Mouse (Mus musculus): ENCODE measurements around the gene Rab3d. TPM values are rescaled to one million over a fixed set of nuclear protein-coding genes. Genes with fewer than 3 reads are reported as not detected.
A peak's percentile ranks its signal among the peaks of the same experiment; 100 is the strongest.

Rab3d gene
- polyA plus RNA-seq, 1 experiment = 27.1 TPM

- Histone ChIP-seq H3K4me3 (ENCODE audit: insufficient read depth, low read depth, low read length) (no peak overlapping the region), H3K4me1 (ENCODE audit: control insufficient read depth, insufficient read depth, low read length) (peaks cover 4% of the 10 kb centered on the region; the same call in 1 of the 2 replicates), H3K27ac (ENCODE audit: insufficient read depth, low read depth, low read length) (peak overlapping the region; percentile 87), H3K36me3 (ENCODE audit: control insufficient read depth, insufficient read depth, low read length) (no peaks in the 10 kb centered on the region), H3K27me3 (replicated peaks; ENCODE audit: control insufficient read depth, insufficient read depth, low read length) (no peaks in the 10 kb centered on the region)
- no peak for TF ChIP-seq CTCF (conservative IDR thresholded peaks at IDR 0.05; ENCODE audit: insufficient read depth, insufficient read length, low read depth, low read length)
- TF ChIP-seq POLR2A (IDR thresholded peaks at IDR 0.05; ENCODE audit: low read depth, low read length) = no peak
- WGBS = 28% methylated on average over 6 of the region's 6 CpGs
- peak; percentile 96 for DNase-seq
These were observed 6.1 kb upstream of the Rab3d start for GRCm38 (mm10) chr9:21924099-21924493.

GRCm38 (mm10) chr9:21923490-21924098 lies 5.6 kb upstream of the Rab3d start:
- H3K27me3 ChIP-seq (replicated peaks; ENCODE audit: control insufficient read depth, insufficient read depth, low read length) = no peaks in the 10 kb centered on the region
- no peak for DNase-seq
- no peaks in the 10 kb centered on the region for H3K36me3 ChIP-seq (ENCODE audit: control insufficient read depth, insufficient read depth, low read length)
- no peak for TF ChIP-seq POLR2A (IDR thresholded peaks at IDR 0.05; ENCODE audit: low read depth, low read length)
- no peak for TF ChIP-seq CTCF (conservative IDR thresholded peaks at IDR 0.05; ENCODE audit: insufficient read depth, insufficient read length, low read depth, low read length)
- H3K4me3 ChIP-seq (ENCODE audit: insufficient read depth, low read depth, low read length) = no peak overlapping the region
- H3K4me1 ChIP-seq (ENCODE audit: control insufficient read depth, insufficient read depth, low read length) = peaks cover 4% of the 10 kb centered on the region; the same call in 1 of the 2 replicates
- WGBS = 25% methylated on average over 3 of the region's 3 CpGs
- H3K27ac ChIP-seq (ENCODE audit: insufficient read depth, low read depth, low read length) = peak overlapping the region; percentile 87

- no peak overlapping the region for H3K4me3 ChIP-seq (ENCODE audit: insufficient read depth, low read depth, low read length)
- TF ChIP-seq CTCF (conservative IDR thresholded peaks at IDR 0.05; ENCODE audit: insufficient read depth, insufficient read length, low read depth, low read length) (no peak), POLR2A (IDR thresholded peaks at IDR 0.05; ENCODE audit: low read depth, low read length) (no peak)
- no peak overlapping the region for H3K27ac ChIP-seq (ENCODE audit: insufficient read depth, low read depth, low read length)
- H3K27me3 ChIP-seq (replicated peaks; ENCODE audit: control insufficient read depth, insufficient read depth, low read length) = no peaks in the 10 kb centered on the region
- H3K36me3 ChIP-seq (ENCODE audit: control insufficient read depth, insufficient read depth, low read length) = no peaks in the 10 kb centered on the region
- WGBS = 95% methylated on average over 4 of the region's 4 CpGs
- no peak for DNase-seq
- H3K4me1 ChIP-seq (ENCODE audit: control insufficient read depth, insufficient read depth, low read length) = peaks cover 4% of the 10 kb centered on the region; the same call in 1 of the 2 replicates
These were observed 5.0 kb upstream of the Rab3d start for GRCm38 (mm10) chr9:21923036-21923435.

- Histone ChIP-seq H3K4me3 (ENCODE audit: insufficient read depth, low read depth, low read length) (no peak overlapping the region), H3K27me3 (replicated peaks; ENCODE audit: control insufficient read depth, insufficient read depth, low read length) (no peaks in the 10 kb centered on the region), H3K36me3 (ENCODE audit: control insufficient read depth, insufficient read depth, low read length) (no peaks in the 10 kb centered on the region), H3K4me1 (ENCODE audit: control insufficient read depth, insufficient read depth, low read length) (peaks cover 3% of the 10 kb centered on the region; the same call in 1 of the 2 replicates), H3K27ac (ENCODE audit: insufficient read depth, low read depth, low read length) (no peak overlapping the region)
- DNase-seq = no peak
- no peak for TF ChIP-seq POLR2A (IDR thresholded peaks at IDR 0.05; ENCODE audit: low read depth, low read length)
- no peak for TF ChIP-seq CTCF (conservative IDR thresholded peaks at IDR 0.05; ENCODE audit: insufficient read depth, insufficient read length, low read depth, low read length)
- 25% methylated on average over 5 of the region's 5 CpGs for WGBS
These were observed 846 bp upstream of the Rab3d start for GRCm38 (mm10) chr9:21918692-21919384.

GRCm38 (mm10) chr9:21917493-21918034 lies 428 bp downstream of the Rab3d start:
- TF ChIP-seq CTCF (conservative IDR thresholded peaks at IDR 0.05; ENCODE audit: insufficient read depth, insufficient read length, low read depth, low read length) (no peak), POLR2A (IDR thresholded peaks at IDR 0.05; ENCODE audit: low read depth, low read length) (no peak)
- H3K27ac ChIP-seq (ENCODE audit: insufficient read depth, low read depth, low read length) = no peak overlapping the region
- 2% methylated on average over 35 of the region's 35 CpGs for WGBS
- no peaks in the 10 kb centered on the region for H3K27me3 ChIP-seq (replicated peaks; ENCODE audit: control insufficient read depth, insufficient read depth, low read length)
- no peaks in the 10 kb centered on the region for H3K4me1 ChIP-seq (ENCODE audit: control insufficient read depth, insufficient read depth, low read length)
- H3K36me3 ChIP-seq (ENCODE audit: control insufficient read depth, insufficient read depth, low read length) = no peaks in the 10 kb centered on the region
- peak overlapping the region; percentile 85 for H3K4me3 ChIP-seq (ENCODE audit: insufficient read depth, low read depth, low read length)
- no peak for DNase-seq

GRCm38 (mm10) chr9:21916851-21917492 lies 1.0 kb downstream of the Rab3d start:
- no peaks in the 10 kb centered on the region for H3K36me3 ChIP-seq (ENCODE audit: control insufficient read depth, insufficient read depth, low read length)
- DNase-seq = no peak
- no peak overlapping the region for H3K27ac ChIP-seq (ENCODE audit: insufficient read depth, low read depth, low read length)
- no peak for TF ChIP-seq POLR2A (IDR thresholded peaks at IDR 0.05; ENCODE audit: low read depth, low read length)
- TF ChIP-seq CTCF (conservative IDR thresholded peaks at IDR 0.05; ENCODE audit: insufficient read depth, insufficient read length, low read depth, low read length) = no peak
- no peaks in the 10 kb centered on the region for H3K4me1 ChIP-seq (ENCODE audit: control insufficient read depth, insufficient read depth, low read length)
- 68% methylated on average over 3 of the region's 3 CpGs for WGBS
- H3K27me3 ChIP-seq (replicated peaks; ENCODE audit: control insufficient read depth, insufficient read depth, low read length) = no peaks in the 10 kb centered on the region
- H3K4me3 ChIP-seq (ENCODE audit: insufficient read depth, low read depth, low read length) = 0 out of 2 replicates have a peak overlapping the region, but pooled peaks have one; percentile 85
